Mouse (Mus musculus): Measurements from ENCODE around the gene Trp53i11. TPM values are rescaled to one million over a fixed set of nuclear protein-coding genes. Genes with fewer than 3 reads are reported as not detected.
A peak's percentile ranks its signal among the peaks of the same experiment; 100 is the strongest.

The Trp53i11 gene
- polyA plus RNA-seq, 1 experiment from 2014 or later: 48.9 TPM

- no peaks in the 10 kb centered on the region for H3K9me3 ChIP-seq (ENCODE audit: control insufficient read depth, low read length)
- no peak for ATAC-seq (ENCODE audit: low read depth)
- H3K36me3 ChIP-seq (ENCODE audit: control insufficient read depth, insufficient read depth, low read length): no peaks in the 10 kb centered on the region
- H3K9ac ChIP-seq (ENCODE audit: low read length): no peak overlapping the region
- peaks cover 32% of the 10 kb centered on the region for H3K4me1 ChIP-seq (replicated peaks; ENCODE audit: control insufficient read depth, insufficient read depth, low read length)
- H3K27ac ChIP-seq (ENCODE audit: low read length): no peak overlapping the region
- H3K4me2 ChIP-seq (ENCODE audit: low read depth, low read length): no peak overlapping the region
- H3K4me3 ChIP-seq (ENCODE audit: low read length): no peak overlapping the region
- 66% methylated on average over 14 of the region's 14 CpGs for WGBS
- H3K27me3 ChIP-seq (ENCODE audit: control insufficient read depth, insufficient read depth, low read depth, low read length): no peaks in the 10 kb centered on the region
These were observed 4.3 kb downstream of the Trp53i11 start for GRCm38 (mm10) chr2:93191488-93192181.

- Histone ChIP-seq H3K4me1 (replicated peaks; ENCODE audit: control insufficient read depth, insufficient read depth, low read length) (peaks cover 32% of the 10 kb centered on the region), H3K4me2 (ENCODE audit: low read depth, low read length) (no peak overlapping the region), H3K27me3 (ENCODE audit: control insufficient read depth, insufficient read depth, low read depth, low read length) (no peaks in the 10 kb centered on the region), H3K27ac (ENCODE audit: low read length) (peak overlapping the region; percentile 21; the same call in 1 of the 2 replicates), H3K4me3 (ENCODE audit: low read length) (no peak overlapping the region), H3K9ac (ENCODE audit: low read length) (no peak overlapping the region), H3K36me3 (ENCODE audit: control insufficient read depth, insufficient read depth, low read length) (no peaks in the 10 kb centered on the region), H3K9me3 (ENCODE audit: control insufficient read depth, low read length) (no peaks in the 10 kb centered on the region)
- ATAC-seq (ENCODE audit: low read depth): no peak
- WGBS: 44% methylated on average over 9 of the region's 9 CpGs
These were observed 4.8 kb downstream of the Trp53i11 start for GRCm38 (mm10) chr2:93192182-93192560.

- H3K4me3 ChIP-seq (ENCODE audit: low read length): no peak overlapping the region
- ATAC-seq (ENCODE audit: low read depth): no peak
- 11% methylated on average over 6 of the region's 6 CpGs for WGBS
- H3K9me3 ChIP-seq (ENCODE audit: control insufficient read depth, low read length): no peaks in the 10 kb centered on the region
- H3K27ac ChIP-seq (ENCODE audit: low read length): peak overlapping the region; percentile 21; the same call in 1 of the 2 replicates
- no peaks in the 10 kb centered on the region for H3K27me3 ChIP-seq (ENCODE audit: control insufficient read depth, insufficient read depth, low read depth, low read length)
- peaks cover 32% of the 10 kb centered on the region for H3K4me1 ChIP-seq (replicated peaks; ENCODE audit: control insufficient read depth, insufficient read depth, low read length)
- H3K4me2 ChIP-seq (ENCODE audit: low read depth, low read length): no peak overlapping the region
- no peak overlapping the region for H3K9ac ChIP-seq (ENCODE audit: low read length)
- no peaks in the 10 kb centered on the region for H3K36me3 ChIP-seq (ENCODE audit: control insufficient read depth, insufficient read depth, low read length)
These were observed 5.3 kb downstream of the Trp53i11 start for GRCm38 (mm10) chr2:93192671-93193080.

GRCm38 (mm10) chr2:93193806-93194205 lies 6.5 kb downstream of the Trp53i11 start:
- H3K27ac ChIP-seq (ENCODE audit: low read length): no peak overlapping the region
- H3K36me3 ChIP-seq (ENCODE audit: control insufficient read depth, insufficient read depth, low read length): no peaks in the 10 kb centered on the region
- 47% methylated on average over 4 of the region's 4 CpGs for WGBS
- no peak for ATAC-seq (ENCODE audit: low read depth)
- no peak overlapping the region for H3K4me3 ChIP-seq (ENCODE audit: low read length)
- H3K4me2 ChIP-seq (ENCODE audit: low read depth, low read length): no peak overlapping the region
- H3K27me3 ChIP-seq (ENCODE audit: control insufficient read depth, insufficient read depth, low read depth, low read length): no peaks in the 10 kb centered on the region
- no peak overlapping the region for H3K9ac ChIP-seq (ENCODE audit: low read length)
- H3K4me1 ChIP-seq (replicated peaks; ENCODE audit: control insufficient read depth, insufficient read depth, low read length): peaks cover 32% of the 10 kb centered on the region
- no peaks in the 10 kb centered on the region for H3K9me3 ChIP-seq (ENCODE audit: control insufficient read depth, low read length)

GRCm38 (mm10) chr2:93198846-93199245 lies 11.5 kb downstream of the Trp53i11 start:
- Histone ChIP-seq H3K9me3 (ENCODE audit: control insufficient read depth, low read length) (no peaks in the 10 kb centered on the region), H3K36me3 (ENCODE audit: control insufficient read depth, insufficient read depth, low read length) (peaks cover 4% of the 10 kb centered on the region), H3K4me1 (replicated peaks; ENCODE audit: control insufficient read depth, insufficient read depth, low read length) (peaks cover 10% of the 10 kb centered on the region), H3K27ac (ENCODE audit: low read length) (no peak overlapping the region), H3K4me3 (ENCODE audit: low read length) (no peak overlapping the region), H3K27me3 (ENCODE audit: control insufficient read depth, insufficient read depth, low read depth, low read length) (no peaks in the 10 kb centered on the region), H3K4me2 (ENCODE audit: low read depth, low read length) (no peak overlapping the region), H3K9ac (ENCODE audit: low read length) (no peak overlapping the region)
- peak; percentile 52 for ATAC-seq (ENCODE audit: low read depth)
- WGBS: 12% methylated on average over 3 of the region's 3 CpGs

- no peak overlapping the region for H3K27ac ChIP-seq (ENCODE audit: low read length)
- H3K36me3 ChIP-seq (ENCODE audit: control insufficient read depth, insufficient read depth, low read length): peaks cover 4% of the 10 kb centered on the region
- peak; percentile 41 for ATAC-seq (ENCODE audit: low read depth)
- no peaks in the 10 kb centered on the region for H3K27me3 ChIP-seq (ENCODE audit: control insufficient read depth, insufficient read depth, low read depth, low read length)
- H3K9me3 ChIP-seq (ENCODE audit: control insufficient read depth, low read length): no peaks in the 10 kb centered on the region
- no peak overlapping the region for H3K4me3 ChIP-seq (ENCODE audit: low read length)
- peaks cover 6% of the 10 kb centered on the region for H3K4me1 ChIP-seq (replicated peaks; ENCODE audit: control insufficient read depth, insufficient read depth, low read length)
- H3K9ac ChIP-seq (ENCODE audit: low read length): no peak overlapping the region
- no peak overlapping the region for H3K4me2 ChIP-seq (ENCODE audit: low read depth, low read length)
- WGBS: 41% methylated on average over 13 of the region's 13 CpGs
These were observed 12.2 kb downstream of the Trp53i11 start for GRCm38 (mm10) chr2:93199531-93199974.

GRCm38 (mm10) chr2:93200681-93201340 lies 13.5 kb downstream of the Trp53i11 start:
- Histone ChIP-seq H3K9ac (ENCODE audit: low read length) (no peak overlapping the region), H3K36me3 (ENCODE audit: control insufficient read depth, insufficient read depth, low read length) (peaks cover 4% of the 10 kb centered on the region), H3K27ac (ENCODE audit: low read length) (no peak overlapping the region), H3K9me3 (ENCODE audit: control insufficient read depth, low read length) (no peaks in the 10 kb centered on the region), H3K4me3 (ENCODE audit: low read length) (no peak overlapping the region), H3K4me1 (replicated peaks; ENCODE audit: control insufficient read depth, insufficient read depth, low read length) (peaks cover 4% of the 10 kb centered on the region; the same call in 1 of the 2 replicates), H3K4me2 (ENCODE audit: low read depth, low read length) (no peak overlapping the region), H3K27me3 (ENCODE audit: control insufficient read depth, insufficient read depth, low read depth, low read length) (no peaks in the 10 kb centered on the region)
- WGBS: 54% methylated on average over 10 of the region's 10 CpGs
- no peak for ATAC-seq (ENCODE audit: low read depth)

- Histone ChIP-seq H3K36me3 (ENCODE audit: control insufficient read depth, insufficient read depth, low read length) (peaks cover 4% of the 10 kb centered on the region), H3K4me1 (replicated peaks; ENCODE audit: control insufficient read depth, insufficient read depth, low read length) (peaks cover 4% of the 10 kb centered on the region; the same call in 1 of the 2 replicates), H3K27me3 (ENCODE audit: control insufficient read depth, insufficient read depth, low read depth, low read length) (no peaks in the 10 kb centered on the region), H3K4me2 (ENCODE audit: low read depth, low read length) (no peak overlapping the region), H3K9me3 (ENCODE audit: control insufficient read depth, low read length) (no peaks in the 10 kb centered on the region), H3K9ac (ENCODE audit: low read length) (no peak overlapping the region), H3K4me3 (ENCODE audit: low read length) (no peak overlapping the region), H3K27ac (ENCODE audit: low read length) (no peak overlapping the region)
- ATAC-seq (ENCODE audit: low read depth): no peak
- WGBS: 79% methylated on average over 3 of the region's 3 CpGs
These were observed 14.6 kb downstream of the Trp53i11 start for GRCm38 (mm10) chr2:93201997-93202396.

- no peak overlapping the region for H3K4me2 ChIP-seq (ENCODE audit: low read depth, low read length)
- H3K9me3 ChIP-seq (ENCODE audit: control insufficient read depth, low read length): no peaks in the 10 kb centered on the region
- H3K36me3 ChIP-seq (ENCODE audit: control insufficient read depth, insufficient read depth, low read length): peaks cover 4% of the 10 kb centered on the region
- 23% methylated on average over 1 of the region's 1 CpGs for WGBS
- peaks cover 4% of the 10 kb centered on the region; the same call in 1 of the 2 replicates for H3K4me1 ChIP-seq (replicated peaks; ENCODE audit: control insufficient read depth, insufficient read depth, low read length)
- no peak for ATAC-seq (ENCODE audit: low read depth)
- no peak overlapping the region for H3K4me3 ChIP-seq (ENCODE audit: low read length)
- no peak overlapping the region for H3K9ac ChIP-seq (ENCODE audit: low read length)
- no peaks in the 10 kb centered on the region for H3K27me3 ChIP-seq (ENCODE audit: control insufficient read depth, insufficient read depth, low read depth, low read length)
- no peak overlapping the region for H3K27ac ChIP-seq (ENCODE audit: low read length)
These were observed 15.4 kb downstream of the Trp53i11 start for GRCm38 (mm10) chr2:93202782-93203181.

All from lung, embryonic 16.5 days (tissue).